Mouse (Mus musculus): Measurements from ENCODE around the gene Scpep1.

The Scpep1 gene

GRCm38 (mm10) chr11:88878011-88878410 is 77.3 kb downstream of the Scpep1 start:
- peak; percentile 75 for DNase-seq (ENCODE audit: low read depth, low spot score)

Measured in ZHBTc4 (cell line).